Mouse (Mus musculus) forebrain, embryonic 11.5 days (tissue): Measurements from ENCODE around the gene Agap2. TPM values are rescaled to one million over a fixed set of nuclear protein-coding genes. Genes with fewer than 3 reads are reported as not detected.

ENCODE experiments used
- ATAC-seq: fragments of 200-750 bp; cut with Nextera tagmentation; replicated peaks from 2 replicates; pipeline ENCODE4 v1.8.0; 2017; ENCODE audit warnings: moderate TSS enrichment; ENCODE audit not compliant: low FRiP score
- DNase-seq: peaks from one replicate; pipeline ENCODE4 v3.0.0-alpha.2; 2017; ENCODE audit warnings: low spot score
- H3K27ac ChIP-seq: fragments of 300-500 bp; sonication (generic); 2 replicates; pipeline ENCODE4 v1.5.1; 2014; ENCODE audit warnings: low read depth, low read length
- H3K27me3 ChIP-seq: fragments of 300-500 bp; sonication (generic); 2 replicates; pipeline ENCODE4 v1.6.1; 2014; ENCODE audit warnings: mild to moderate bottlenecking, low read length, mixed read lengths; ENCODE audit not compliant: control insufficient read depth, insufficient read depth
- H3K36me3 ChIP-seq: fragments of 300-500 bp; sonication (generic); 2 replicates; pipeline ENCODE4 v1.6.1; 2014; ENCODE audit warnings: mild to moderate bottlenecking, low read length, moderate library complexity, mixed read lengths; ENCODE audit not compliant: control insufficient read depth, insufficient read depth
- H3K4me1 ChIP-seq: fragments of 300-500 bp; sonication (generic); replicated peaks from 2 replicates; pipeline ENCODE4 v1.6.1; 2014; ENCODE audit warnings: low read length, mixed read lengths; ENCODE audit not compliant: control insufficient read depth, insufficient read depth
- H3K4me2 ChIP-seq: fragments of 300-500 bp; sonication (generic); 2 replicates; pipeline ENCODE4 v1.6.1; 2014; ENCODE audit warnings: low read depth, mild to moderate bottlenecking, low read length, moderate library complexity, mixed read lengths; ENCODE audit not compliant: severe bottlenecking
- H3K4me3 ChIP-seq: fragments of 300-500 bp; sonication (generic); 2 replicates; pipeline ENCODE4 v1.5.1; 2014; ENCODE audit warnings: low read depth, low read length
- H3K9ac ChIP-seq: fragments of 300-500 bp; sonication (generic); 2 replicates; pipeline ENCODE4 v1.6.1; 2014; ENCODE audit warnings: low read length
- H3K9me3 ChIP-seq: fragments of 300-500 bp; sonication (generic); 2 replicates; pipeline ENCODE4 v1.6.1; 2016; ENCODE audit warnings: low read length, mixed read lengths; ENCODE audit not compliant: control insufficient read depth
- WGBS: fragments of 180-500 bp; shearing (Covaris S2); extraction: QIAGEN DNeasy Blood & Tissue Kit; methylation state at CpG from one replicate; pipeline ENCODE4 v1.1.7; 2014; 5-methylcytosine and 5-hydroxymethylcytosine counted together
- polyA plus RNA-seq: library from polyadenylated mRNA; unstranded; fragments of >200 nt; fragmentation: Nextera tagmentation; extraction: Ambion mirVana; gene quantifications from 2 replicates; pipeline ENCODE4 v1.2.1, GENCODE M21; 2014

Agap2 gene
- polyA plus RNA-seq, 1 experiment from 2014 or later = 0.64 TPM

- Histone ChIP-seq H3K27me3 (no peaks in the 10 kb centered on the region), H3K4me3 (no peak overlapping the region), H3K36me3 (no peaks in the 10 kb centered on the region), H3K4me1 (no peaks in the 10 kb centered on the region), H3K27ac (no peak overlapping the region), H3K9me3 (no peaks in the 10 kb centered on the region), H3K9ac (no peak overlapping the region), H3K4me2 (no peak overlapping the region)
- 93% methylated on average over 4 of the region's 4 CpGs for WGBS
- no peak for DNase-seq
- ATAC-seq = no peak
These were observed 61.4 kb downstream of the Agap2 start for GRCm38 (mm10) chr10:127136510-127136909.

DNA sequence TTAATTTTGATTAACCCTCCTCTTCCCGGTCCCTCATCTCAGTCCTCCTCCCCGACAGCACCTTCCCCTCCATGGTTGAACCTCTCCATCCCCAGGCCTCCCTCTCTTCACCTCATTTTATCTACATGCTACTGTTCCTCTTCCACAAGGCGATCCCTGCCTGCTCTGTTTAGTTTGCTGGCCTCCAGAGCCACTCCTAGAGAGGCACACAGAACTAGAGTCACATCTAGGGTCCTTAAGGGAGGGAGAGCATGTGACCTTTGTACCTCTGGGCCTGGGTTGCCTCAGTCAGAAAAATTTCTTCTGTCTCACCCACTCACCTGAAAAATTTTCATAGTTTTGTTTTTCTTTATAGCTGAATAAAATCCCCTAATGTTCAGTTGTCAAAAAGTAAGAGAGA is 62.8 kb downstream of the Agap2 start:
- no peak overlapping the region for H3K9ac ChIP-seq
- H3K36me3 ChIP-seq = no peaks in the 10 kb centered on the region
- no peak overlapping the region for H3K4me3 ChIP-seq
- H3K4me1 ChIP-seq = no peaks in the 10 kb centered on the region
- ATAC-seq = no peak
- DNase-seq = no peak
- no peaks in the 10 kb centered on the region for H3K9me3 ChIP-seq
- no peak overlapping the region for H3K4me2 ChIP-seq
- H3K27ac ChIP-seq = no peak overlapping the region
- 85% methylated on average over 3 of the region's 3 CpGs for whole genome bisulfite sequencing
- H3K27me3 ChIP-seq = no peaks in the 10 kb centered on the region

DNA sequence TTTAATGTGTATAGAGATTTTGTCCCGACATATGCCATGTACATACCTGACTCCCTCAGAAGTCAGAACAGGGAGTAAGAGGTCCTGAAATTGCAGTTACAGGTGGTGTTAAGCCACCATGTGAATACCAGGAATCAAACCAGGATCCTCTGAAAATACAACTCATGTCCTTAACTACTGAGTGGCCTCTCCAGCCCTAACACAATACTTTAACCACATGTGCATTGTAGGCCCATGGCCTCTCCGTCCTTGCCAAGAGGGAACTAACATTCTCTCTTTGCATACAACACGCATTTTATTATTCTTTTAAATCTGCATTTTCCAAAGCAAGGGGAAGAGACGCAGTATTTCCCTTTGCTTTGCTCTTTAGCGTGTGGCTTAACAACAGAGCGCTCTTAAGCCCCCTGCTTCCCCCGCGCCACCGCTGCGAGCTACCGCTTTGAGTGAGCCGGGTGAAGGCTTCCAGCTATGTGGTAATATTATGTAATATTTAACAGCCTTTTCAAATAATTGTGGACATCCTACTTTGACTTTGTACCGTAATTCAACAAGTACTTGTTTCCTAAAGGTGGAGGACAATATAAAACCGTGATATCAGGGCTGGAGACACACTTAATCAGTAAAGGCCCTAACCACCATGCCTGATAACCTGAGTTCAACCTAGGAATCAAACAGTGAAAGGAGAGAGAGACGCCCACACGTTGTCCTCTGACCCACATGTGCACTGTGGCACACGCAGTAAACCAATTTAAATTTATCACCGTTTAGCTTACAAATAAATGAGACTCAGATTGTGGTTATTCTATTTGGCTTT is 63.5 kb downstream of the Agap2 start:
- no peaks in the 10 kb centered on the region for H3K9me3 ChIP-seq
- no peaks in the 10 kb centered on the region for H3K36me3 ChIP-seq
- no peak overlapping the region for H3K4me3 ChIP-seq
- H3K27me3 ChIP-seq = no peaks in the 10 kb centered on the region
- WGBS = 94% methylated on average over 18 of the region's 18 CpGs
- H3K4me1 ChIP-seq = no peaks in the 10 kb centered on the region
- no peak overlapping the region for H3K27ac ChIP-seq
- H3K4me2 ChIP-seq = no peak overlapping the region
- ATAC-seq (no peak), DNase-seq (no peak)
- no peak overlapping the region for H3K9ac ChIP-seq

GRCm38 (mm10) chr10:127140971-127141370 is 65.9 kb downstream of the Agap2 start:
- Histone ChIP-seq H3K27me3 (no peaks in the 10 kb centered on the region), H3K27ac (no peak overlapping the region), H3K9me3 (no peaks in the 10 kb centered on the region), H3K9ac (no peak overlapping the region), H3K36me3 (no peaks in the 10 kb centered on the region), H3K4me1 (no peaks in the 10 kb centered on the region), H3K4me3 (no peak overlapping the region), H3K4me2 (no peak overlapping the region)
- WGBS = 90% methylated on average over 11 of the region's 11 CpGs
- ATAC-seq = no peak
- DNase-seq = no peak

DNA sequence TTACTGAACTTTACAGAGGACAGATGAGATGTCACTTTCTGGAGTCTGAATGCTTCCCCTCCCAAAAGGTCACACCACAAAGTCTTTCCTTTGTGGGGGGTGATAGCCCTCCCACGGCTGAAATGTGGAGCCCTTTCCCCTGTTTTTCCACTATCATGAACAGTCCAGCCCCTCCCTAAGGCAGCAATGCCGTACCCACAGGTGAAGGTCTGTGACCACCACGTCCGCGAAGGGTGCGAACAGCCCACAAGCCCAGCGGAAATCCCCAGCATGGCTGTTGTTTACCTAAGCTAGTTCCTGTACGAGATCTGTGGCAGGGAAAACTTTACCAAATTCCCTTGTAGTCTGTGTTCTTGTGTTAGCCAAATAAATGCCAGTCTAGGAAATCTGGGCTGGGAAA is 66.4 kb downstream of the Agap2 start:
- ATAC-seq (no peak), DNase-seq (no peak)
- H3K27ac ChIP-seq = no peak overlapping the region
- H3K4me2 ChIP-seq = no peak overlapping the region
- no peaks in the 10 kb centered on the region for H3K4me1 ChIP-seq
- H3K27me3 ChIP-seq = no peaks in the 10 kb centered on the region
- H3K9ac ChIP-seq = no peak overlapping the region
- no peaks in the 10 kb centered on the region for H3K36me3 ChIP-seq
- WGBS = 89% methylated on average over 8 of the region's 8 CpGs
- no peak overlapping the region for H3K4me3 ChIP-seq
- no peaks in the 10 kb centered on the region for H3K9me3 ChIP-seq

Other genes with a start within 250 kb of the Agap2 start
- gene Atp23, start 173.9 kb upstream of the Agap2 start, polyA plus RNA-seq = 15.5 and 23.2 TPM in 2 replicates
- 58.8 and 63.2 TPM in 2 replicates for gene Ctdsp2, start 96.6 kb upstream of the Agap2 start, polyA plus RNA-seq
- 0.08 and 0.32 TPM in 2 replicates for gene Avil, start 74.6 kb upstream of the Agap2 start, polyA plus RNA-seq
- gene Tsfm, start 44.4 kb upstream of the Agap2 start, polyA plus RNA-seq = 91.2 and 93.8 TPM in 2 replicates
- 42.5 and 44.0 TPM in 2 replicates for gene Mettl1, start 33.9 kb upstream of the Agap2 start, polyA plus RNA-seq
- gene Eef1akmt3, start 33.8 kb upstream of the Agap2 start, polyA plus RNA-seq = 0.11 TPM in 1 of 2 replicates, not detected in the other
- 0.23 TPM in 1 of 2 replicates, not detected in the other for gene Cyp27b1, start 27.0 kb upstream of the Agap2 start, polyA plus RNA-seq
- gene March9, start 15.1 kb upstream of the Agap2 start, polyA plus RNA-seq = 2.7 and 3.7 TPM in 2 replicates
- 2,945 and 3,022 TPM in 2 replicates for gene Cdk4, start 11.8 kb upstream of the Agap2 start, polyA plus RNA-seq
- 144 and 159 TPM in 2 replicates for gene Tspan31, start 5.0 kb upstream of the Agap2 start, polyA plus RNA-seq
- gene Os9, start 45.8 kb downstream of the Agap2 start, polyA plus RNA-seq = 51.1 and 57.9 TPM in 2 replicates
- gene B4galnt1, start 89.9 kb downstream of the Agap2 start, polyA plus RNA-seq = 7.8 and 8.4 TPM in 2 replicates
- 0.93 and 1.1 TPM in 2 replicates for gene Slc26a10, start 105.4 kb downstream of the Agap2 start, polyA plus RNA-seq
- gene Arhgef25, start 114.8 kb downstream of the Agap2 start, polyA plus RNA-seq = 31.6 and 33.5 TPM in 2 replicates
- gene Dtx3, start 120.4 kb downstream of the Agap2 start, polyA plus RNA-seq = 157 and 170 TPM in 2 replicates
- gene Pip4k2c, start 136.3 kb downstream of the Agap2 start, polyA plus RNA-seq = 16.4 and 17.2 TPM in 2 replicates
- gene Kif5a, start 188.1 kb downstream of the Agap2 start, polyA plus RNA-seq = 21.7 and 23.6 TPM in 2 replicates
- 202 and 207 TPM in 2 replicates for gene Dctn2, start 191.1 kb downstream of the Agap2 start, polyA plus RNA-seq
- gene Mbd6, start 213.7 kb downstream of the Agap2 start, polyA plus RNA-seq = 22.6 and 24.0 TPM in 2 replicates
- 191 and 195 TPM in 2 replicates for gene Mars, start 236.5 kb downstream of the Agap2 start, polyA plus RNA-seq
- 0.88 and 1.7 TPM in 2 replicates for gene Arhgap9, start 246.7 kb downstream of the Agap2 start, polyA plus RNA-seq